Mouse (Mus musculus) testis, adult 2 months (tissue): Measurements from ENCODE around the gene Spock1.

ENCODE experiments used
- CTCF ChIP-seq: fragments of 200-500 bp; IDR thresholded peaks from 2 replicates; pipeline ENCODE4 v1.5.1; 2012; ENCODE audit warnings: low read depth, mild to moderate bottlenecking, inconsistent platforms, low read length, moderate library complexity; ENCODE audit not compliant: control insufficient read depth, insufficient read depth, insufficient replicate concordance
- POLR2A ChIP-seq: fragments of 200-500 bp; IDR thresholded peaks from 2 replicates; pipeline ENCODE4 v1.6.1; 2012; ENCODE audit warnings: low read depth, mild to moderate bottlenecking, inconsistent platforms, low read length, moderate library complexity; ENCODE audit not compliant: control insufficient read depth

GRCm38 (mm10) chr13:57433848-57434247 lies 474.3 kb downstream of the Spock1 start:
- TF ChIP-seq CTCF (no peak), POLR2A (no peak)
